Mouse (Mus musculus) stomach, embryonic 14.5 days (tissue): ENCODE measurements around the gene Sdk1. TPM values are rescaled to one million over a fixed set of nuclear protein-coding genes. Genes with fewer than 3 reads are reported as not detected.

Experiments used
- ATAC-seq: fragments of 200-750 bp; cut with Nextera tagmentation; 2 replicates; pipeline ENCODE4 v1.8.0; 2017; ENCODE audit warnings: low read depth, moderate TSS enrichment; ENCODE audit not compliant: insufficient number of reproducible peaks, insufficient read depth, low FRiP score
- H3K27ac ChIP-seq: fragments of 300-500 bp; sonication (generic); 2 replicates; pipeline ENCODE4 v1.5.1; 2014; ENCODE audit warnings: mild to moderate bottlenecking, low read length, moderate library complexity, mixed read lengths
- H3K27me3 ChIP-seq: fragments of 300-500 bp; sonication (generic); 2 replicates; pipeline ENCODE4 v1.6.1; 2014; ENCODE audit warnings: low read length, control low read depth, mixed read lengths; ENCODE audit not compliant: control insufficient read depth, insufficient read depth
- H3K36me3 ChIP-seq: fragments of 300-500 bp; sonication (generic); 2 replicates; pipeline ENCODE4 v1.6.1; 2014; ENCODE audit warnings: mild to moderate bottlenecking, control low read depth, low read length, moderate library complexity, mixed read lengths; ENCODE audit not compliant: control insufficient read depth, insufficient read depth
- H3K4me1 ChIP-seq: fragments of 300-500 bp; sonication (generic); 2 replicates; pipeline ENCODE4 v1.6.1; 2014; ENCODE audit warnings: low read length, control low read depth, mixed read lengths; ENCODE audit not compliant: control insufficient read depth, insufficient read depth
- H3K4me2 ChIP-seq: fragments of 300-500 bp; sonication (generic); replicated peaks from 2 replicates; pipeline ENCODE4 v1.6.1; 2014; ENCODE audit warnings: low read depth, low read length, control low read depth
- H3K4me3 ChIP-seq: fragments of 300-500 bp; sonication (generic); 2 replicates; pipeline ENCODE4 v1.5.1; 2014; ENCODE audit warnings: low read depth, low read length, control low read depth
- H3K9ac ChIP-seq: fragments of 300-500 bp; sonication (generic); replicated peaks from 2 replicates; pipeline ENCODE4 v1.6.1; 2014; ENCODE audit warnings: low read depth, mild to moderate bottlenecking, control low read depth, low read length, moderate library complexity, mixed read lengths
- H3K9me3 ChIP-seq: fragments of 300-500 bp; sonication (generic); 2 replicates; pipeline ENCODE4 v1.6.1; 2016; ENCODE audit warnings: low read depth, low read length, control low read depth; ENCODE audit not compliant: control insufficient read depth
- WGBS: fragments of 180-500 bp; shearing (Covaris S2); extraction: QIAGEN DNeasy Blood & Tissue Kit; methylation state at CpG from one replicate; pipeline ENCODE4 v1.1.7; 2014; 5-methylcytosine and 5-hydroxymethylcytosine counted together
- polyA plus RNA-seq: library from polyadenylated mRNA; unstranded; fragments of >200 nt; fragmentation: Nextera tagmentation; extraction: Ambion mirVana; gene quantifications from 2 replicates; pipeline ENCODE4 v1.2.1, GENCODE M21; 2014

The Sdk1 gene
- polyA plus RNA-seq, 1 experiment from 2014 or later: 5.6 TPM

DNA sequence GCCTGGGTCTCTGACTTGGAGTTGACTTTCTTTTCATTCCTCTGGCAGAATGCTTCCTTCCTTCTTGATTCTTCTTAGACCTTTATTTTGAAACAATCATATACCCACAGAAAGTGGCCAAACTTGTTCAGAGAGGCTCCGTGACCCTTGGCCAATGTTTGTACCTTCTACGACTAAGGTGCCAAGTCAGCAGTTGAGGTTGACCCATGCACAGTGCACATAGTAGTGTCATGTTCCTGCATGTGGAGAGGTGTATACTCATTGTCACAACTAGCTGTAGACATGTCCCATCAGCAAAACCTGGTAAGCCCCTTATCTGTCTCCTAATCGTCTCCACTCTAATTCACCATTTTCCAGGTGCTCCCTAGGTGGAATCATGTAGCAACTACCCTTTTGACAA lies 530.2 kb downstream of the Sdk1 start:
- peaks cover 11% of the 10 kb centered on the region; the same call in 1 of the 2 replicates for H3K9me3 ChIP-seq
- H3K27ac ChIP-seq: no peak overlapping the region
- no peak overlapping the region for H3K9ac ChIP-seq
- ATAC-seq: no peak
- 0 out of 2 replicates have a peak, but pooled peaks cover 3% of the 10 kb centered on the region for H3K4me1 ChIP-seq
- no peak overlapping the region for H3K4me2 ChIP-seq
- H3K4me3 ChIP-seq: no peak overlapping the region
- 93% methylated on average over 3 of the region's 3 CpGs for WGBS
- no peaks in the 10 kb centered on the region for H3K27me3 ChIP-seq
- no peaks in the 10 kb centered on the region for H3K36me3 ChIP-seq

DNA sequence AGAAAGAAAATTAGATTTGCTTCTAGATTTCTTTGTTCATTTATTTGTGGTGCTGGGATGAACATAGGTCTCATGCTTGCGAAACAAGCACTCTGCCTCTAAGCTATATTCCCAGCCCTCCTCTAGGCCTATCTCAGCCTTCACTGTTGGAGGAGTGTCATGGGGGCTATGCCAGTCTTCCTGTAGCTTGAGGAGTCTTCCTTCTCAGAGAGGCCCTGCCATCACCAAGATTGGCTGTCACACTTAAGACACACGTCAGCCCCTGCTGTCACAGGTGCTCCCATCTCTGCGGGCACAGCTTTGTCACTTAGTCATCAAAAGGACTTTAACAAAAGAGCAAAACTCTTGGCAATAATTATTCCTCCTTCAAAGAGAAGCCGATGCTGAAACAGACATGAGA lies 536.9 kb downstream of the Sdk1 start:
- Histone ChIP-seq H3K27me3 (no peaks in the 10 kb centered on the region), H3K9me3 (peaks cover 6% of the 10 kb centered on the region; the same call in 1 of the 2 replicates), H3K36me3 (no peaks in the 10 kb centered on the region), H3K4me2 (no peak overlapping the region), H3K4me1 (no peaks in the 10 kb centered on the region), H3K27ac (no peak overlapping the region), H3K9ac (no peak overlapping the region), H3K4me3 (no peak overlapping the region)
- ATAC-seq: no peak
- WGBS: 85% methylated on average over 4 of the region's 4 CpGs

GRCm38 (mm10) chr5:141781142-141781541 lies 539.9 kb downstream of the Sdk1 start:
- H3K4me1 ChIP-seq: no peaks in the 10 kb centered on the region
- ATAC-seq: no peak
- WGBS: 80% methylated on average over 2 of the region's 2 CpGs

DNA sequence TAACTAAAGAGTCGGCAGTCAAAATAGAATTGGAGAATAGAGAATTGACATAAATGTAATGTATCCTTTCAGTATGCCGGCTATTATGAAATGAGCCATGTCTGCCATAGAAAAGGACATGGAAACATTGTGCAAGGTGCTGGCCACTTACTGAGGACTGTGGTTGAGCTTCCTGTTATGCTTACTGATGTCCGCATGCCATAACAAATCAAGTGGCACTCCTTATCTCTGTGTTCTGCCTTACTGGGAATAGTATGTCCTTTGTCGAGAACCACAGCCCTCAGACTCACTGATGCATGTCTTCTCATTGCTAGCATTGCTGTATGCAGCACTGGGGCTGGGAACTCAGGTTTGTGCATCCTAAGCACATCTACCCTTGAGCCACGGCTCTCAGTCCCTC lies 541.0 kb downstream of the Sdk1 start:
- no peak for ATAC-seq
- H3K9ac ChIP-seq: no peak overlapping the region
- H3K4me1 ChIP-seq: no peaks in the 10 kb centered on the region
- no peak overlapping the region for H3K4me3 ChIP-seq
- H3K27me3 ChIP-seq: no peaks in the 10 kb centered on the region
- no peak overlapping the region for H3K27ac ChIP-seq
- no peak overlapping the region for H3K4me2 ChIP-seq
- H3K36me3 ChIP-seq: no peaks in the 10 kb centered on the region
- H3K9me3 ChIP-seq: no peaks in the 10 kb centered on the region
- WGBS: 91% methylated on average over 5 of the region's 5 CpGs

More at GRCm38 (mm10) chr5:141781142-141781541, 539.9 kb downstream of the Sdk1 start:
- no peak overlapping the region for H3K4me3 ChIP-seq
- no peaks in the 10 kb centered on the region for H3K9me3 ChIP-seq
- H3K9ac ChIP-seq: no peak overlapping the region
- H3K27ac ChIP-seq: no peak overlapping the region
- no peak overlapping the region for H3K4me2 ChIP-seq
- no peaks in the 10 kb centered on the region for H3K36me3 ChIP-seq
- no peaks in the 10 kb centered on the region for H3K27me3 ChIP-seq

GRCm38 (mm10) chr5:141783516-141783915 lies 542.2 kb downstream of the Sdk1 start:
- H3K4me2 ChIP-seq: no peak overlapping the region
- 91% methylated on average over 7 of the region's 7 CpGs for WGBS
- H3K36me3 ChIP-seq: no peaks in the 10 kb centered on the region
- no peak overlapping the region for H3K9ac ChIP-seq
- no peak overlapping the region for H3K4me3 ChIP-seq
- no peak overlapping the region for H3K27ac ChIP-seq
- no peaks in the 10 kb centered on the region for H3K27me3 ChIP-seq
- H3K4me1 ChIP-seq: no peaks in the 10 kb centered on the region
- no peaks in the 10 kb centered on the region for H3K9me3 ChIP-seq
- no peak for ATAC-seq

GRCm38 (mm10) chr5:141793926-141794325 lies 552.6 kb downstream of the Sdk1 start:
- Histone ChIP-seq H3K27ac (no peak overlapping the region), H3K27me3 (no peaks in the 10 kb centered on the region), H3K36me3 (no peaks in the 10 kb centered on the region), H3K4me1 (no peaks in the 10 kb centered on the region), H3K4me2 (no peak overlapping the region), H3K4me3 (no peak overlapping the region), H3K9me3 (no peaks in the 10 kb centered on the region), H3K9ac (no peak overlapping the region)
- 90% methylated on average over 4 of the region's 4 CpGs for WGBS
- ATAC-seq: no peak

DNA sequence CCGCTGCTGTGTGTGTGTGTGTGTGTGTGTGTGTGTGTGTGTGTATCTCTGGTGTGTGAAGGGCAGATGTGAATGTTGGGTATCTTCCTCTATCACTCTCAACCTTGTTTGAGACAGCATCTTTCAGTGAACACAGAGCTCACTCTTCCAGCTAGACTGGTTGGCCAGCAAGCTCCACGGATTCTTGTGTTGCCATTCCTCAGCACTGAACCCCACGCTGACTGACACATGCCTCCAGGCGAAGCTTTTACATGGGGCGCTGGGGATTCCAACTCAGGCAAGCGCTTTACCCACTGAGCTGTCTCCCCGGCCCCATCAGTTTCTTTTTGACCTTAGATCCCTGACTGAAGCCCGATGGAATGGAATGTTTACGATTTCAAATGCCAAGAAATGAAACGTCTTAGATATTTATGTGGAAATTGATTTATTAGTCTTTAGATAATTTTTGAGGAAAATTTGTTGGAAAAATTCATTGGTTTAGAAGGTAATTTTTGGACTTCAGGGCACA lies 582.6 kb downstream of the Sdk1 start:
- 36% methylated on average over 10 of the region's 10 CpGs for WGBS
- H3K4me1 ChIP-seq: no peaks in the 10 kb centered on the region

DNA sequence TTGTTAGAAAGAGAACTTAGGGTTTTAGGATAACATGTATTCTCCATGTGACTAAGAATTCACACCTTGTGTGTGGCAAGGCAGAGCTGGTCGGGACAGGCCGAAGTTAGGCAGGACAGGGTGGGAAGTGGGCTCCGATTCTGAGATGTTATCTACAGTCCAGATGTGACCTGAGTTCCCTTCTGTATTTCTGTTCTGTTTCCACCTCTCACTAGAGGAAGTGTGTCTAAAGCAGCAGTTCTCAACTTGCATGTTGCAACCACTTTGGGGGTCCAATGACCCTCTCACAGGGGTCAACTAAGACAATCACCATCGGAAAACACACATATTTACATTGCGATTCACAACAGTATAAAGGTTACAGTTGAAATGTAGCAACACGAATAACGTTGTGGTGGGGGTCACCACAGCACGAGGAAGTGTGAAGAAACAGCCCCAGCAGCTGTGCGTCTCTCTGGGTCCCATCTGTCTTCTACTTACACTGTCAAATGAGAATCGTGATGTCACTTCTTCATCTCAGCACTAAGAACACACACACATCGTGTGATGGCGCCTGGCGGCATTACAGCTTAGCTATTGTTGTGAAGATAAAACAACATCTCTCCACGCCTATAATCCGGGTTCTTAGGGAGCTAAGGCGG lies 583.6 kb downstream of the Sdk1 start:
- no peak overlapping the region for H3K27ac ChIP-seq
- no peak overlapping the region for H3K4me3 ChIP-seq
- H3K36me3 ChIP-seq: no peaks in the 10 kb centered on the region
- H3K9ac ChIP-seq: no peak overlapping the region
- H3K4me1 ChIP-seq: no peaks in the 10 kb centered on the region
- no peaks in the 10 kb centered on the region for H3K27me3 ChIP-seq
- 72% methylated on average over 16 of the region's 16 CpGs for WGBS
- no peaks in the 10 kb centered on the region for H3K9me3 ChIP-seq
- ATAC-seq: no peak
- H3K4me2 ChIP-seq: no peak overlapping the region

More for the DNA sequence above, 582.6 kb downstream of the Sdk1 start:
- H3K9me3 ChIP-seq: no peaks in the 10 kb centered on the region
- H3K4me2 ChIP-seq: no peak overlapping the region
- ATAC-seq: no peak
- no peak overlapping the region for H3K9ac ChIP-seq
- no peaks in the 10 kb centered on the region for H3K27me3 ChIP-seq
- H3K27ac ChIP-seq: no peak overlapping the region
- no peaks in the 10 kb centered on the region for H3K36me3 ChIP-seq
- H3K4me3 ChIP-seq: no peak overlapping the region

DNA sequence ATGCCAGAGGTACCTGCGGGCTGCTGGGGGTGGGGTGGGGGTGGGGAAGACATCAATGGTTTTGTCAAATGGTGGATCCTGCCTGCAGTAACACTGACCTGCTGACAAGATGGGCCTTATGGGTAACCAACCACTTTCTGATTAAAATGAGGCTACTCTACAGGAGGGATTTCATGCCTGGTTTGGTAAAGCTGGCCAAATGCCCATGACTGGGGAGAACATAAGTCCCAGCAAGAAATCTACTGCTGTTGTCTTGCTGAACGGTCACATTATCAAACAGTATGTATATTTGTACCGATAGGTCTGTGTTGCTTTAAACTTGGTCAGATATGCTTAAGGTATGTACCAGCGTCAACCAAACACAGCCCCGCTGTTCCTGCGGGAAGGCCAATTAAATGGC lies 594.3 kb downstream of the Sdk1 start:
- H3K4me2 ChIP-seq: no peak overlapping the region
- no peak overlapping the region for H3K4me3 ChIP-seq
- no peak overlapping the region for H3K27ac ChIP-seq
- 54% methylated on average over 6 of the region's 6 CpGs for WGBS
- no peak overlapping the region for H3K9ac ChIP-seq
- no peaks in the 10 kb centered on the region for H3K9me3 ChIP-seq
- no peaks in the 10 kb centered on the region for H3K36me3 ChIP-seq
- no peaks in the 10 kb centered on the region for H3K27me3 ChIP-seq
- H3K4me1 ChIP-seq: no peaks in the 10 kb centered on the region
- ATAC-seq: no peak
